Mouse (Mus musculus) B cell, adult 67 days (primary cell): ENCODE data around the gene Gna15. TPM values are rescaled to one million over a fixed set of nuclear protein-coding genes. Genes with fewer than 3 reads are reported as not detected.

Experiments
- total RNA-seq, 2 experiments: library from RNA; stranded (reverse); gene quantifications; 4 replicates each; pipeline ENCODE4 v1.2.4; 2023

The Gna15 gene
- 1 to 10 TPM; 6.3 to 9.1 TPM for total RNA-seq

DNA sequence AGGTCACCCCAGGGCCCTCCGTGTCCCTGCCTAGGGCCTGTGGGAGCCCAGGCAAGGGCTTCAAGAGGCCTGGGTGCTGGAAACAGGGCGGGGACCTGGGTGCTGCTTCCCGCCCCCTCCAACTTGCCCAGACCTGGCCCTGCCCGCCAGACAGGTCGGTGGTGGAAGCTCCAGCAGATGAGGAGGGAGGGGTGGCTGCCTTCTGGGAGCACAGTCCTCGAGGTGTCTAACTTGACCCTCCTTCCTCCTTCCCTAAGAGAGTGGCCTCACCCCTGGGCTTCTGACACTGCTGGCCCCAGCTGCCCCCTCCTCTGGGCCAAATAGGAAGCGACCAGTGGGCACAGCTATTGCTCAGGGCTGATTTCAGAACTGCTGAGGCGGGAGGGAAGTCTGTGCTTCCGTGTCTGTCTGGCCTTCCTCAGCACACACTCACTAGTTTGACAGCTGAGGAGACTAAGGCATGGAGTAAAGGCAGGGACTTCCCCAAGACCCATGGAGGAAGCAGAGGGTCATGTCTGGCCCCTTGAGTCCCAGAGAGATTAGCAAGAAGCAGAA, at the start of gene Gna15:
Gene Gna15 (minus strand): TSS at position 175 of the 555 bp plus-strand sequence.

DNA sequence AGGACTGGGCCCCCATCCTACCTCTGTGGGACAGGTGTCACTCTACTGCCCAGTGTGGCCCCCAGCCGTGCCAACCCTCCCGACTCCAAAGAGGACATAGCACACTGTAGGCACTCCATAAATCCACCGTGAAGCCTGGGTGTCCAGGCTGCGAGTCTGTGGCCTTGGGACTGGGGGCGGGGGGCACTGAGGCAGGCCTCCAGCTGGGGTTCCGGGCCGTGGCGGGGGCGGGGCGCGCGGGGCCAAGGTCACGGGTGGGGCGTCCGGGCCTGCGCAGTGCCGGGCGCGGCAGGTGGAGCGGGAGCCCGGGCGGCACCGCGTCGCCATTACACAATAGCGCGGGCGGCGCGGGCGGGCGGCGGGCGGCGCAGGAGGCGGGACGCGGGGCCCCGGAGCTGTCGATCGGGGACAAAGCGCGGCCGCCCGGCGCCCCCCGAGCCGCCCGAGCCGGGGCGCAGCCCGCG, 35.2 kb upstream of the Gna15 start, which contains the start of gene Aes:
Gene Aes (plus strand): TSS at position 326 of the 464 bp plus-strand sequence.

DNA sequence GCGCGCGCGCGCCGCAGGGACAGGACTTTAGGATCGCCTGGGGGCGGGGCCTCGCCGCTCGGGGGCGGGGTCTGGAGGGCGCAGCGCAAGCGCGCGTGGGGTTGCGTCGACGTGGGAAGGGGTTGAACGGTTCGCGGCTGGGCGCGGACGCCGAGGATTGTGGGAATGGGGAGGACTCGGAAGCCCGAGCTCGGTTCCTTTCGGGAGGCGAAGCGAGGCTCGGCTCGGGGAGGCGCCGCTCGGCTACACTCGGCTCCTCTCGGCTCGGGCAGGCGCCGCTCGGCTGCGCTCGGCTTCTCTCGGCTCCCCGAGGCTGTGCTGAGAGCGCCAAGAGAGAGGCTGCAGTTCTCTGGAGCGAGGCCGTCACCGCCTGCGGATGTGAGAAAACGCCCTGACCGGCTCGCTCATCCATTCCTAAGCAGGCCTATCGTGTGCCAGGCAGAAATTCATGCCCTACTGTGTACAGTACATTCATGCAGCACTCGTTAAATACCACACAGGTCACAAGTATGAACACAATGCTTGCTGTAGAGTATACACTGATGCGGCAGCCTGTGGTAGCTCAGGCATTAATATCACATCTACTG, 21.2 kb upstream of the Gna15 start, which contains the start of gene Gna11:
Gene Gna11 (minus strand): TSS at position 30 of the 587 bp plus-strand sequence.

DNA sequence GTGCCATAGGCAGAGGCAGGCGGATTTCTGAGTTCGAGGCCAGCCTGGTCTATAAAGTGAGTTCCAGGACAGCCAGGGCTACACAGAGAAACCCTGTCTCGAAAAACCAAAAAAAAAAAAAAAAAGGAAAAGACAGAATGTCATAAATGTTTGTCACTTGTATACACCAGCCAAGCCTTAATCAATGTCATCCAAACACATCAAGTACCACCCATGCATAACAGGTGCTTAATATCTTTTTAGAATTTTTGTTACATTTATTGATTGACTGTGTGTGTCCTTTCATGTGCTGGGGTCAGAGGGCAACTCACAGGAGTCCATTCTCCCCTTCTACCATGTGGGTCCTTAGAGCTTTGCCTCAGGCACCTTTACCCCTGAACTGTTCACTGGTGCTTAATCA, 24.0 kb downstream of the Gna15 start, which contains the start of gene S1pr4:
Gene S1pr4 (minus strand): TSS at position 101 of the 400 bp plus-strand sequence.

DNA sequence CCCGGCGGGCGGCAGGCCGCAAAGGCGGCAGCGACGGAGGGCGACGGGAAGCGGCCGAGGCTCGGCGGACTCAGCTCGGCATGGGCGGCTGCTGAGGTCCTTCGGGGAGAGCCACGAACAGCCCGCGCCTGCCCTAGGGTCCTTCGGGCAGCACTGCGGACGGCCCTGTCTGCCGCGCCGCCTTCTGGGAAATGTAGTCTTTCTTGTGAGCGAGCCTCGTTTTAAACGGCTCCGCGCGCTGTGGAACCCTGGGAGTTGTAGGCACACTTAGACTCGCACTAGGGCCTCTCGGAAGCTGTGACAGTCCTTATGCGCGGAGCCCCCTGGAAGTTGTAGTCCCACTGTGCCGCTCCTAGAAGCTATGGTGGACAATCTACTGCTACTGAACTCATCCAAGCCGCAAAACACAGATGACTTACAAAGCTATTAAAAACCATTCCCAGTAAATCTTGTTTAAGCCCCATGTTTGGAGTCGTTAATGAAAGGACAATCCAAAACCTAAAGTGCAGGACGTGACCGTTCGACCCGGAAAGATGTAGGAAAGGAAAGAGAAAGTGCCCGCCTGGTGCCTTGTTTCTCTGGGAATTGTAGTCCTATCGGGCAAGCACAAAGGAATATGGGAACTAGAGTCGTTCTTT, 27.6 kb downstream of the Gna15 start, which contains the start of gene Ncln:
Gene Ncln (minus strand): TSS at position 129 of the 638 bp plus-strand sequence.

GRCm38 (mm10) chr10:81482533-81482889, 41.5 kb downstream of the Gna15 start, which contains the start of gene Celf5:
Celf5 (minus strand) TSS chr10:81482709.

DNA sequence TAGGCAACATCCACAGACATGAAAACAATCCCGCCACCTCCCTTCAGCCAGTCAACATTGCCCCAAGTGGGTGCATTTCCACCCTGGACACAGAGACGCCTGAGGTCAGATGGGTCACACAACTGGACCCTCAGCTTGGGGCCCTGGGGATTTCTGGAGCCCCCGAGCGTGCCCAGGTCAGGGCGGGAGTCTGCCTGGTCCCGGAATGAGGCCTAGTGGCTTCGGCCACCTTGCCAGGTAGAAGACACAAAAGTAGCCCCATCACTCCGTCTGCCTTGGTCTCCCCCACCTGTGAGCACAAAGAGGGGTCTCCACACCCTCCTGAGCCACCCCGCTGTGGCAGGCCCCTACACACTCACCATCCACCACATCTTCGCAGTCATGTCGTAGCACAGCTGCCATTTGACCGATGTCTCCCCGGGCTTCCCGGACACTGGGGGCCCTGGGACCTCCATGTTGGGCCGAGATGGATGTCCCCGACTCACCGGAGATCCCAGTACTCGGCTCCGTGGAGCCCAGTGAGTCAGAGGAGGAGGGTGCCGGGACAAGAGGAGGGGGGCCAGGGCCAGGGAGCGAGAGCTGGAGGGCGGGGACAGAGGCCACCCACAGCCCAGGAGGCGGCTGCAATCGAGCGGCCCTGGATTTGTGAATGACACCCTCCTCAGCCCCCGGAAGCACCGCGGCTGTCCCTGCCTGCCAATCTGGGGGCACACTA, 68.7 kb downstream of the Gna15 start, which contains the start of gene Nfic:
Gene Nfic (minus strand): TSS at position 455 of the 715 bp plus-strand sequence.

Other genes starting within 250 kb of the Gna15 start
- gene Tjp3, start 232.6 kb downstream of the Gna15 start, total RNA-seq: 10 to 100 TPM; 14.0 to 18.9 TPM
- gene Pip5k1c, start 231.3 kb downstream of the Gna15 start, total RNA-seq: 100 to 1,000 TPM; 130 to 154 TPM
- 10 to 100 TPM; 53.3 to 59.3 TPM for gene Cactin, start 203.1 kb downstream of the Gna15 start, total RNA-seq
- gene Tbxa2r, start 195.5 kb downstream of the Gna15 start, total RNA-seq: 1 to 10 TPM; 4.6 to 6.0 TPM
- gene Gipc3, start 181.0 kb downstream of the Gna15 start, total RNA-seq: under 1 TPM; 0.78 to 0.92 TPM
- 10 to 100 TPM; 77.8 to 80.1 TPM for gene Hmg20b, start 173.7 kb downstream of the Gna15 start, total RNA-seq
- 10 to 100 TPM; 11.6 to 13.5 TPM for gene Mfsd12, start 166.7 kb downstream of the Gna15 start, total RNA-seq
- gene 4930404N11Rik, start 158.4 kb downstream of the Gna15 start, total RNA-seq: 10 to 100 TPM in 1 of 2 experiments, 1 to 10 TPM in 1; 7.8 to 11.0 TPM
- 10 to 100 TPM; 47.9 to 55.7 TPM for gene Fzr1, start 145.7 kb downstream of the Gna15 start, total RNA-seq
- gene Dohh, start 139.8 kb downstream of the Gna15 start, total RNA-seq: 10 to 100 TPM; 36.0 to 37.0 TPM
- 1 to 10 TPM; 1.6 to 4.6 TPM for gene Gm48551, start 139.8 kb downstream of the Gna15 start, total RNA-seq
- 1 to 10 TPM; 4.3 to 5.4 TPM for gene Gm48552, start 135.2 kb downstream of the Gna15 start, total RNA-seq
- gene Smim24, start 131.2 kb downstream of the Gna15 start, total RNA-seq: 1 to 10 TPM; 5.8 to 9.2 TPM
- 10 to 100 TPM; 15.0 to 22.8 TPM for gene Nfic, start 68.6 kb downstream of the Gna15 start, total RNA-seq
- gene Celf5, start 41.5 kb downstream of the Gna15 start, total RNA-seq: not detected
- gene Ncln, start 27.8 kb downstream of the Gna15 start, total RNA-seq: 100 to 1,000 TPM; 113 to 131 TPM
- gene S1pr4, start 24.1 kb downstream of the Gna15 start, total RNA-seq: 10 to 100 TPM; 78.0 to 83.2 TPM
- 10 to 100 TPM; 24.4 to 31.5 TPM for gene Gna11, start 21.0 kb upstream of the Gna15 start, total RNA-seq
- gene Aes, start 35.3 kb upstream of the Gna15 start, total RNA-seq: 100 to 1,000 TPM; 336 to 341 TPM
- 1 to 10 TPM; 3.7 to 4.7 TPM for gene Tle2, start 50.3 kb upstream of the Gna15 start, total RNA-seq
- under 1 TPM; 0.52 to 0.68 TPM for gene Tle6, start 76.8 kb upstream of the Gna15 start, total RNA-seq
- gene BC025920, start 82.0 kb upstream of the Gna15 start, total RNA-seq: 1 to 10 TPM; 3.2 to 4.3 TPM
- gene Sirt6, start 103.6 kb upstream of the Gna15 start, total RNA-seq: 10 to 100 TPM; 23.5 to 28.2 TPM
- gene Ankrd24, start 104.3 kb upstream of the Gna15 start, total RNA-seq: 1 to 10 TPM; 2.7 to 3.8 TPM
- gene Gm10778, start 124.8 kb upstream of the Gna15 start, total RNA-seq: 1 to 10 TPM; 4.0 to 4.5 TPM
- 10 to 100 TPM in 1 of 2 experiments, 1 to 10 TPM in 1; 8.6 to 17.8 TPM for gene Zfp433, start 180.6 kb upstream of the Gna15 start, total RNA-seq
- 1 to 10 TPM; 8.8 to 9.2 TPM for gene Gm3055, start 246.9 kb upstream of the Gna15 start, total RNA-seq